In the genomic region with DNA sequence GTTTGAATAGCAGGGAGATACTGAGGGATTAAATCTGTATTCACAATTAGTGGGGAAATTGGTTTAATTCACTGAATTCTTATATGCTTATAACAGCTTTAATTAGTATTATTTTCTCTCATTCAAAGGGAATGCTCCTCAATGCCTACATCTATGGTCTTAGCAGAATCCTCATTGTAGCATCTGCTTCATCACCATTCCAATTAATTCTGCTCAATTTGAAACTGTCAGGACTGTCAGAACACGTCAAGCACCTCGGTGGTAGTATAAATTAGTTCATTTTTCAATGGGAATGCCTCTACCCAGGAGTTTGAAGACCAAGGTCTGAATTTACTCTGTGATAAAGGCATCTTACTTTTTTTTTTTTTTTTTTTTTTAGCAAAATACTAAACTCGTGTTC, we compare ENCODE assay signal across 14 mouse cellular contexts.
"Had no signal": no experiment of that assay in that cellular context is flagged by ENCODE, and none has a peak within 500 bp of the region (broad histone marks: within the 10 kb centered on the region; RNA-seq: fewer than 3 reads in every experiment).

No protein-coding gene starts in this region.

- DNase-seq: kidney, adult 11 months; lung, embryonic 14.5 days; lung, postnatal 10 days; right cerebral cortex, postnatal 14 days; thymus, adult 2 months; thymus, postnatal 25 days had no signal

- H3K4me1 ChIP-seq: limb, embryonic 15.5 days; liver, embryonic 12.5 days; megakaryocyte, embryonic 14.5 days; neural tube, embryonic 15.5 days; stomach, embryonic 15.5 days had no signal

- H3K36me3 ChIP-seq: limb, embryonic 15.5 days; liver, embryonic 12.5 days; neural tube, embryonic 15.5 days; stomach, embryonic 15.5 days had no signal

- ATAC-seq: liver, embryonic 12.5 days; midbrain, embryonic 16.5 days had no signal

- H3K4me3 ChIP-seq: limb, embryonic 15.5 days; liver, embryonic 12.5 days; megakaryocyte, embryonic 14.5 days; myocyte; neural tube, embryonic 15.5 days; stomach, embryonic 15.5 days had no signal

- H3K9ac ChIP-seq: limb, embryonic 15.5 days; liver, embryonic 12.5 days; lung, embryonic 14.5 days; neural tube, embryonic 15.5 days; stomach, embryonic 15.5 days had no signal

- H3K27ac ChIP-seq: limb, embryonic 15.5 days; liver, embryonic 12.5 days; macrophage; neural tube, embryonic 15.5 days; stomach, embryonic 15.5 days had no signal

- H3K4me2 ChIP-seq: limb, embryonic 15.5 days; liver, embryonic 12.5 days; lung, embryonic 14.5 days; neural tube, embryonic 15.5 days; stomach, embryonic 15.5 days had no signal

- H3K27me3 ChIP-seq: limb, embryonic 15.5 days; liver, embryonic 12.5 days; megakaryocyte, embryonic 14.5 days; neural tube, embryonic 15.5 days; stomach, embryonic 15.5 days had no signal

- H3K9me3 ChIP-seq: limb, embryonic 15.5 days; liver, embryonic 12.5 days; megakaryocyte, embryonic 14.5 days; neural tube, embryonic 15.5 days; stomach, embryonic 15.5 days had no signal
